ENCODE assay signal across 29 mouse cellular contexts in the genomic region with DNA sequence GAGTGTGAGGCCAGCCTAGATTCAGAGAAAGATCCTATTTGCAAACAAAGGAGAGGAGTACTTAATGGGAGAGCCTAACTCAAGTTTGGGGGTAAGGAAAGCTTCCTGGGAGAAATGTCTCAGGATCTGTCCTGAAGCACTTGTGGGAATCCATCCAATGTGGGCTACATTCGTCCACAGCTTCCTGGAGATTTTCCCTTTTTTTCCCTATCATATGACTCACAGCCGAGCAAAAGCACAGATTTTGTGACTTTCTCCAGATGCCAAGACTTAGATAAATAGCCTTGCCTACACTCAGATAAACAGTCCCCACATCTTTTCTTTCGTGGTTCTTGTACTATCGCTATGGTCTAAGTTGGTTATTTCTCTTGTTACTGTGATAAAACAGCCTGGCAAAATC. TPM values are rescaled to one million over a fixed set of nuclear protein-coding genes. Genes with fewer than 3 reads are reported as not detected.
DNase-seq lines count a peak whose midpoint lies in the region; ATAC-seq lines count a peak whose summit lies in the region.
"Had no signal": no experiment of that assay in that cellular context is flagged by ENCODE, and none has a peak within 500 bp of the region (broad histone marks: within the 10 kb centered on the region; RNA-seq: fewer than 3 reads in every experiment).

No protein-coding gene starts in this region.

- DNase-seq in heart, adult 11 months: peak; percentile 72
- DNase-seq in heart, postnatal 14 days: no peak
- no peak for DNase-seq in intestine, embryonic 14.5 days (ENCODE audit: low spot score)
- DNase-seq in brain, adult 2 months (ENCODE audit: low read depth, low spot score): peak; percentile 72
- DNase-seq in telencephalon, adult 2 months (ENCODE audit: low read depth, low spot score): peak; percentile 42
- DNase-seq in cerebellum, adult 18-20 months: no peak
- DNase-seq: adrenal gland, adult 8-10 months; B cell, adult 2 months; cerebellum, adult 2 months; cerebellum, postnatal 36 days; embryo, embryonic 11 days; gastrocnemius, postnatal 10 days; heart, postnatal 36 days; kidney, postnatal 25 days; layer of hippocampus, postnatal 36 days; liver, postnatal 0 days had no signal

- H3K27ac ChIP-seq in intestine, embryonic 14.5 days (ENCODE audit: low read depth): peak overlapping the region; percentile 0; the same call in 1 of the 2 replicates
- H3K27ac ChIP-seq in intestine, embryonic 16.5 days (ENCODE audit: low read length): no peak overlapping the region
- H3K27ac ChIP-seq: forebrain, embryonic 12.5 days; hindbrain, embryonic 14.5 days; layer of hippocampus, adult 2 months; limb, embryonic 12.5 days; neural tube, embryonic 15.5 days had no signal

- no peaks in the 10 kb centered on the region for H3K9me3 ChIP-seq in intestine, embryonic 14.5 days (ENCODE audit: control insufficient read depth, low read length)
- no peaks in the 10 kb centered on the region for H3K9me3 ChIP-seq in intestine, embryonic 16.5 days (ENCODE audit: control insufficient read depth, low read length)
- H3K9me3 ChIP-seq: forebrain, embryonic 12.5 days; G1E; limb, embryonic 12.5 days; neural tube, embryonic 15.5 days had no signal

- H3K4me3 ChIP-seq in intestine, embryonic 14.5 days (ENCODE audit: low read depth, low read length): no peak overlapping the region
- no peak overlapping the region for H3K4me3 ChIP-seq in intestine, embryonic 16.5 days (ENCODE audit: low read length)
- H3K4me3 ChIP-seq: forebrain, embryonic 12.5 days; layer of hippocampus, adult 2 months; limb, embryonic 12.5 days; neural tube, embryonic 15.5 days had no signal

- no peak overlapping the region for H3K9ac ChIP-seq in intestine, embryonic 14.5 days (ENCODE audit: low read length)
- H3K9ac ChIP-seq in intestine, embryonic 16.5 days (ENCODE audit: low read depth, low read length): no peak overlapping the region
- H3K9ac ChIP-seq: forebrain, embryonic 12.5 days; hindbrain, embryonic 14.5 days; limb, embryonic 12.5 days; liver, postnatal 0 days; neural tube, embryonic 15.5 days had no signal

- H3K27me3 ChIP-seq in intestine, embryonic 14.5 days (replicated peaks; ENCODE audit: control insufficient read depth, insufficient read depth, low read length): no peaks in the 10 kb centered on the region
- H3K27me3 ChIP-seq in intestine, embryonic 16.5 days (replicated peaks; ENCODE audit: control insufficient read depth, insufficient read depth, low read length): no peaks in the 10 kb centered on the region
- H3K27me3 ChIP-seq: CH12.LX; forebrain, embryonic 12.5 days; limb, embryonic 12.5 days; neural tube, embryonic 15.5 days had no signal

- no peak for ATAC-seq in intestine, embryonic 14.5 days (replicated peaks; ENCODE audit: low FRiP score, low TSS enrichment, low read depth)
- ATAC-seq in intestine, embryonic 16.5 days: no peak
- ATAC-seq: inflammation-experienced regulatory T-cells, adult 6 months; liver, postnatal 0 days; lung, postnatal 0 days had no signal

- H3K4me1 ChIP-seq in intestine, embryonic 14.5 days (replicated peaks; ENCODE audit: control insufficient read depth, insufficient read depth, low read length): no peaks in the 10 kb centered on the region; the same call in 1 of the 2 replicates
- H3K4me1 ChIP-seq in intestine, embryonic 16.5 days (ENCODE audit: control insufficient read depth, insufficient read depth, low read length): peaks cover 4% of the 10 kb centered on the region; the same call in 1 of the 2 replicates
- H3K4me1 ChIP-seq: forebrain, embryonic 12.5 days; limb, embryonic 12.5 days; neural tube, embryonic 15.5 days had no signal

- WGBS in intestine, embryonic 14.5 days: 33% methylated on average over 4 of the region's 4 CpGs
- 46% methylated on average over 4 of the region's 4 CpGs for WGBS in intestine, embryonic 16.5 days

- H3K4me2 ChIP-seq in intestine, embryonic 14.5 days (ENCODE audit: low read length): no peak overlapping the region
- no peak overlapping the region for H3K4me2 ChIP-seq in intestine, embryonic 16.5 days (ENCODE audit: low read depth, low read length)
- H3K4me2 ChIP-seq: forebrain, embryonic 12.5 days; hindbrain, embryonic 14.5 days; limb, embryonic 12.5 days; liver, embryonic 11.5 days; midbrain, embryonic 11.5 days; neural tube, embryonic 15.5 days had no signal

- intact Hi-C loops in heart, postnatal 14 days (cut with DNase I): no loop called here

- H3K36me3 ChIP-seq in intestine, embryonic 14.5 days (ENCODE audit: control insufficient read depth, insufficient read depth, low read length): no peaks in the 10 kb centered on the region
- H3K36me3 ChIP-seq in intestine, embryonic 16.5 days (ENCODE audit: control insufficient read depth, insufficient read depth, low read length): no peaks in the 10 kb centered on the region
- H3K36me3 ChIP-seq: forebrain, embryonic 12.5 days; G1E; limb, embryonic 12.5 days; neural tube, embryonic 15.5 days had no signal

RNA-seq across cellular contexts. Expression of gene Fstl1, which starts 34.4 kb away (rescaled TPM):
- total RNA-seq in heart, postnatal 14 days (2021): 100 to 1,000 TPM; 221 to 228 TPM
- 307 and 342 TPM in 2 replicates for polyA plus RNA-seq in intestine, embryonic 14.5 days (2014; fragmentation: Nextera tagmentation; extraction: Ambion mirVana)
- 208 and 225 TPM in 2 replicates for polyA plus RNA-seq in intestine, embryonic 16.5 days (2015; fragmentation: Nextera tagmentation; extraction: Ambion mirVana)
- total RNA-seq: granulocyte monocyte progenitor cell, adult 5-6 weeks had no signal

Comparison
In these comparisons a context has a peak if more than half of its experiments do, and no peak if none do; other contexts are left out.
1. DNase-seq: peak in heart, adult 11 months (single experiment), brain, adult 2 months (single experiment) and telencephalon, adult 2 months (single experiment); none in heart, postnatal 14 days (0 of 2), intestine, embryonic 14.5 days (single experiment) and cerebellum, adult 18-20 months (0 of 2).